Mouse (Mus musculus) adrenal gland, postnatal 10 days (tissue): ENCODE measurements around the gene Cd7. TPM values are rescaled to one million over a fixed set of nuclear protein-coding genes. Genes with fewer than 3 reads are reported as not detected.

Source experiments
- DNase-seq: peaks from one replicate; pipeline ENCODE4 v3.0.0; 2021; ENCODE audit warnings: mixed read lengths
- total RNA-seq, 2 experiments: library from RNA; stranded (reverse); gene quantifications; 2 replicates each; pipeline ENCODE4 v1.2.3; 2021

Cd7 gene
- total RNA-seq, 2 experiments from 2014 or later: 1.7 to 2.8 TPM

DNA sequence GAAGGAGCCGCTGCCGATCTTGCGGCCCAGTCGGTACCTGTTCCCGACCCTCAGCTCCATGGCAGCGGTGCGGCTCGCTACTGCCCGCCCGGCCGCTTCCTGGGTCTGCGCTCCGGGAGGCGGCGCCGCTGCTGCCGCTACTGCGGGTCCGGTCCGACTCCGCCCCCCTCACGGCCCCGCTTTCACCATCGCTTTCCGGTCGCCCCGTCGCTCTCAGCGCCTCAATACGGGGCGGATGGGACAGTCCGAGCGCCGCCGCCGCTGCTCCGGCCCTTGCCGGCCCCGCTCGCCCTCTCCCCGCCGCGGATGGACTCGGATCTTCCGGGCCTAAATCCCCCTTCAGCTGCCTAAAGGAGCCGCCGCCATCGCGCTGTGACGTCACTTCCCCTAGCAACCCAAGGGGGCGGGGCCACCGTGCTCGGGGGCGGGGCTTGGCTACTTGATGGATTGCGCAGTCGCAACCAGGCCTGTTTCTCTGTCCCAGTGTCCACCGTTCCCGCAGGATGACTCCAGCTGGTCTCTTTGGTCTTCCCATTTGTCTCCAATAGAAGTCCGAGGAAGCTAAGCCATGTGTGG is 48.2 kb downstream of the Cd7 start, which contains the start of gene Csnk1d:
Csnk1d (minus strand) TSS at position 380 of the 576 bp plus-strand sequence.
- DNase-seq: peak; percentile 100

DNA sequence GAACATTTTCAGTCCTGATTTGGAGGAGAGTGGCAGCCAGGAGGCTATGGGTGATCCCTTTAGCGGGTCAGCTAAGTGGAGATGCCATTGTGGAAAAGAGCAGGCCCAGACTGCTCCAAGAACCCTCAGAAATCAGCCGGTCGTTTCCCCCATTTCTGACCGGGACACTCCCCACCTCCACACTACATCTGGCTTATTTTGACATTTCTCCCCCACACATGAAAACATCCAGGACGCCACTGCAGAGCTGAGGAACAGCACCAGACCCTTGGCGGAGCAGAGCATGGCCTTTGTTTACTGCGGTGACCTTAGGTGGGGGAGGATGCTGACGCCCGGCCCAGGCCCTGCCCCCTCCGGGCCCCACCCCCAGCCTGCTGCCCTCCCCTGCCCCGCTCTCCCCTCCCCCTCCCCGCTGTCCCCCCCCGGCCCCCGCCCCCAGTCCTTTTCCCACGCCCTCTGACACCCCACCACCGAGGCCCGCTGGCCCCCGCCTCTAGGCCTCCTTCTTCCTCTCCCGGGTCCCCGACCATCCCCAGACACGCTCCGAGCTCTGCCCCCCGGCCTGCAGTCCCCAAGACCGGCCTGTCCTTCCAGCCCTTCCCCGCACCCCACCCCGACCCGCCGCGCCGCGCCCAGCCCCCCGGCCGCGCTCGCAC is 49.0 kb downstream of the Cd7 start:
- DNase-seq: peak; percentile 76

DNA sequence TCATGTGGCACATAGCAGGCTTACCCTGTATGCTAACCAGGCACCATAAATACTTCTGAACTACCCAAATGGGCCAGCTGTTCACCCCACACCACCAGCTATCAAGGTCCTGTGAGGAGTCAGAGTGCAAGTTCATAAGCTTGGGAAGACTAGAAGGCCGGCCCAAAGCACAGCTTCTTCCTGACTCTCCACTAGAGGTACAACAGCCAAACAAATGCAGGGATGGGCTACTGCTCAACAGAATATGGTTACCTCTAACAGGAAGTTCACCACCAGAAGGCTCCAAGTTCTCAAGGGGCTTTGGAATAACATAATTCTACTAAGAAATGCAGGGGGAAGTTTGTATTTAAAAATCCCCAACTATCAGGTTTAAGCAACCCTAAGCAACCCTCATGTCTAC is 49.7 kb downstream of the Cd7 start:
- DNase-seq: no peak

DNA sequence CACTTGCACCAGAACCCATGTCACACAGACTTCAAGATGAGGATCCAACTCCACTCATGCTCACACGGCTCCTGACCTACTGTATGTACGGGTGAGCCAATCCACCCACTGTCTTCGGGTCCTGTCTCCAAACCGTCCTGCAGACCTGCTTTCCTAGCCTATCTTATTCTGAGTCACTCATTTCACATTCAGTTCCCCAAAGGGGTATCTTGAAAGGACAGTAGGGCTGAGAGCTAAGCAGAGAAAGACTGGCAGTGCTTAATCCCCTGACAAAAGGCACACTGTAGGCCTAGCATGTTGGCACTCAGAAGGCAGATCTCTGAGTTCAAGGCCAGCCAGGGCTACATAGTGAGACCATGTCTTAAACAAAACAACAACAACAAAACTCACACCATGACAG is 50.8 kb downstream of the Cd7 start:
- DNase-seq: no peak

DNA sequence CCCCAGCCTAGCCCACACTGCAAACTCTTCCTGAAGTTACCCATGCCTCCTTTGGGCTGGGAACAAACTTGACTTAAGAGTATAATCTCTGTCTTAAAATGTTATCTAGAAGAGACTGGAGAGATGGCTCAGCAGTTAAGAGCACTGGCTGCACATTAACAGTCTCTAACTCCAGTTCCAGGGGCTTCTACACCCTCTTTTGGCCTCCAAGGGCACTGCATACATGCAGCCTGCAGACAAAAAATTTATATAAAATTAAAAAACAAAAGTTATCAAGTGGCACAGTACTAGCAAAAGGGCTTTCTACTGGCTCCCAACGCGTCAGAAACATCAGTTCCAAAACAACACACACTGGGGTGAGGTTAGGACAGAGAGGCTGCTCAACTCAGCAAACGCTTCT is 51.6 kb downstream of the Cd7 start:
- no peak for DNase-seq

Other genes with a start within 250 kb of the Cd7 start
- 10 to 100 TPM; 61.2 to 64.3 TPM for gene Dus1l, start 243.0 kb downstream of the Cd7 start, total RNA-seq
- gene Fasn, start 214.9 kb downstream of the Cd7 start, total RNA-seq: 100 to 1,000 TPM in 1 of 2 experiments, 10 to 100 TPM in 1; 93.1 to 104 TPM
- gene Ccdc57, start 106.5 kb downstream of the Cd7 start, total RNA-seq: 10 to 100 TPM in 1 of 2 experiments, 1 to 10 TPM in 1; 8.4 to 10.8 TPM
- 10 to 100 TPM; 10.4 to 11.6 TPM for gene Slc16a3, start 90.9 kb downstream of the Cd7 start, total RNA-seq
- 100 to 1,000 TPM; 129 to 131 TPM for gene Csnk1d, start 48.1 kb downstream of the Cd7 start, total RNA-seq
- not detected for gene Sectm1b, start 24.2 kb upstream of the Cd7 start, total RNA-seq
- under 1 TPM; 0.24 to 0.42 TPM for gene Sectm1a, start 41.8 kb upstream of the Cd7 start, total RNA-seq
- gene Tex19.2, start 79.3 kb upstream of the Cd7 start, total RNA-seq: not detected
- not detected for gene Tex19.1, start 106.7 kb upstream of the Cd7 start, total RNA-seq
- under 1 TPM; 0.15 to 0.27 TPM for gene Uts2r, start 120.9 kb upstream of the Cd7 start, total RNA-seq
- 10 to 100 TPM; 12.6 to 16.4 TPM for gene Hexdc, start 165.0 kb upstream of the Cd7 start, total RNA-seq
- 10 to 100 TPM; 24.5 to 24.9 TPM for gene Ogfod3, start 165.3 kb upstream of the Cd7 start, total RNA-seq
- 10 to 100 TPM; 17.3 to 18.7 TPM for gene Cybc1, start 189.9 kb upstream of the Cd7 start, total RNA-seq
- 10 to 100 TPM; 29.3 to 43.0 TPM for gene Narf, start 197.8 kb upstream of the Cd7 start, total RNA-seq
- gene Foxk2, start 220.6 kb upstream of the Cd7 start, total RNA-seq: 10 to 100 TPM; 32.7 to 33.3 TPM